7 mouse cellular contexts compared by ENCODE assay signal in the genomic region with DNA sequence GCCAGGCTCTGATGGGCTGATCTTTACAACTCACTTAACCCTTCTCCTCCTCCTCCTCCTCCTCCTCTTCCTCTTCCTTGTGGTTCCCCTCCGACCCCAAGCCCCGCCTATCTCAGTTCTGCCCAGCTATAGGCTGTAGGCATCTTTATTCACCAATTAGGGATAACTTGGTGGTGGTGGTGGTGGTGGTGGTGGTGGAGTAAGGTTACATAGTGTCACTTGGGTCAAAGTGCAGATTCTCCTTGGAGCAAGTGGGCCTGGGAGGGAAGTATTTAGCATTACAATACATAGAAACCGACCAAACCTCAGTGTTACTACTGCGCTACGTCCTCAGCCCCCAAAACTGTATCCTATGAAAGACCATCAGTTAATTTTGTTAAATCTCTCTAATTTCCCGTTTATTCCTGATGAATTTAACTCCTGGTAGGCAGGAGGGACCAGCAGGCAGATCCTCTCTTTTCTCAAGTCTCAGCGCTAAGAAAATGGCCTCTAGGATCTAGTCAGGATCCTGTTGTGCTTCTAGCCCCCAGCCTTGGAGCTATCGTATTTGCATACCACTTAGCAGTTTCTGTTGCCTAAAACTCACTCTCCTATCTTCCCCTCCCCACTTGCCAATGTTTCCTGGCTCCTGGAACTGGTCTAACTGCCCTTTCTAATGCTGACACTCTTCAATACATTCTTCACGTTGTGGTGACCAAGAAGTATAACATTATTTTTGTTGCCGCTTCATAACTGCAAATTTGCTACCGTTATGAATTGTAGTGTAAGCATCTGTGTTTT. TPM values are rescaled to one million over a fixed set of nuclear protein-coding genes. Genes with fewer than 3 reads are reported as not detected.
DNase-seq lines count a peak whose midpoint lies in the region; ATAC-seq and TF ChIP-seq lines count a peak whose summit lies in the region.

No protein-coding gene starts in this region.

- H3K27me3 ChIP-seq in liver, postnatal 0 days (ENCODE audit: insufficient read depth, low read length): no peaks in the 10 kb centered on the region

- no peak for ATAC-seq in liver, postnatal 0 days

- H3K36me3 ChIP-seq in liver, postnatal 0 days (replicated peaks; ENCODE audit: insufficient read depth, low read length): no peaks in the 10 kb centered on the region

- H3K9ac ChIP-seq in liver, postnatal 0 days (replicated peaks): no peak overlapping the region; the same call in 1 of the 2 replicates

- DNase-seq in 416B (ENCODE audit: low read depth) (peak; percentile 89), ES-CJ7 (ENCODE audit: low read depth, low spot score) (peak; percentile 86), adipocyte (ENCODE audit: low spot score) (no peak)
- DNase-seq in forelimb bud, embryonic 11.5 days (ENCODE audit: low read depth, low spot score): peak; percentile 7
- no peak for DNase-seq in liver, postnatal 0 days
- peak; percentile 36 to 65 for DNase-seq in thymus, postnatal 36 days
- DNase-seq in layer of hippocampus, postnatal 10 days (ENCODE audit: low spot score in 2 of 2): no peak

- TF ChIP-seq CTCF in liver, postnatal 0 days (IDR thresholded peaks at IDR 0.05; ENCODE audit: low read depth): no peak

- H3K27ac ChIP-seq in liver, postnatal 0 days (ENCODE audit: low read depth): peak overlapping the region; percentile 87

- TF ChIP-seq EP300 in liver, postnatal 0 days (IDR thresholded peaks at IDR 0.05; ENCODE audit: low read depth): no peak

- no peaks in the 10 kb centered on the region for H3K9me3 ChIP-seq in liver, postnatal 0 days (ENCODE audit: low read length)

- peaks cover 15% of the 10 kb centered on the region for H3K4me1 ChIP-seq in liver, postnatal 0 days (ENCODE audit: insufficient read depth)

- H3K4me2 ChIP-seq in liver, postnatal 0 days (ENCODE audit: low read depth, low read length): peak overlapping the region; percentile 77

- 23% methylated on average over 11 of the region's 11 CpGs for WGBS in liver, postnatal 0 days (ENCODE audit: insufficient replicate concordance)

- no peak overlapping the region for H3K4me3 ChIP-seq in liver, postnatal 0 days (ENCODE audit: low read depth, low read length)

RNA-seq across cellular contexts. Expression of gene Ddx3x, which starts 39.9 kb away (rescaled TPM):
- 44.2 and 46.1 TPM in 2 replicates for polyA plus RNA-seq in liver, postnatal 0 days (2015; fragmentation: Nextera tagmentation; extraction: Ambion mirVana)
- total RNA-seq in layer of hippocampus, postnatal 10 days (2021): 100 to 1,000 TPM; 181 to 211 TPM

Comparison
In these comparisons a context has a peak if more than half of its experiments do, and no peak if none do; other contexts are left out.
1. DNase-seq: peak in 416B (single experiment), ES-CJ7 (single experiment), forelimb bud, embryonic 11.5 days (single experiment) and thymus, postnatal 36 days (2 of 2); none in liver, postnatal 0 days (single experiment), layer of hippocampus, postnatal 10 days (0 of 2) and adipocyte (single experiment).